Mouse (Mus musculus) monocyte, adult 5-6 weeks (primary cell): ENCODE measurements around the gene Znrf4. TPM values are rescaled to one million over a fixed set of nuclear protein-coding genes. Genes with fewer than 3 reads are reported as not detected.

Source experiments
- total RNA-seq: library from RNA; stranded (forward); fragments of 200-1000, 200-491, 200-594 nt; gene quantifications from 3 replicates; pipeline ENCODE4 v1.2.3, GENCODE M21; 2017

Gene Znrf4
- total RNA-seq, 1 experiment from 2014 or later = not detected

Other genes with a start within 250 kb of the Znrf4 start
- gene Ticam1, start 235.6 kb downstream of the Znrf4 start, total RNA-seq = 2.6 to 11.4 TPM (median 3.9 TPM) in 3 replicates
- gene Plin3, start 219.6 kb downstream of the Znrf4 start, total RNA-seq = 10.2 to 15.5 TPM (median 13.4 TPM) in 3 replicates
- gene Arrdc5, start 212.1 kb downstream of the Znrf4 start, total RNA-seq = not detected in 3 replicates
- gene Uhrf1, start 209.1 kb downstream of the Znrf4 start, total RNA-seq = 1.2 to 5.9 TPM (median 3.2 TPM) in 3 replicates
- 8.0 to 17.3 TPM (median 10.3 TPM) in 3 replicates for gene Kdm4b, start 186.4 kb downstream of the Znrf4 start, total RNA-seq
- 15.5 to 40.8 TPM (median 16.3 TPM) in 3 replicates for gene Ptprs, start 35.9 kb downstream of the Znrf4 start, total RNA-seq
- gene Gm20219, start 42.0 kb upstream of the Znrf4 start, total RNA-seq = 1.2 to 2.0 TPM (median 1.4 TPM) in 3 replicates
- gene Safb2, start 72.2 kb upstream of the Znrf4 start, total RNA-seq = 191 to 318 TPM (median 246 TPM) in 3 replicates
- gene Safb, start 72.4 kb upstream of the Znrf4 start, total RNA-seq = 126 to 218 TPM (median 173 TPM) in 3 replicates
- 37.8 to 85.8 TPM (median 43.7 TPM) in 3 replicates for gene 2410015M20Rik, start 97.3 kb upstream of the Znrf4 start, total RNA-seq
- 1,204 to 1,236 TPM (median 1,232 TPM) in 3 replicates for gene Rpl36, start 101.0 kb upstream of the Znrf4 start, total RNA-seq
- 33.2 to 46.1 TPM (median 34.8 TPM) in 3 replicates for gene Lonp1, start 114.5 kb upstream of the Znrf4 start, total RNA-seq
- gene Catsperd, start 115.7 kb upstream of the Znrf4 start, total RNA-seq = 0.38 to 1.7 TPM in 2 of 3 replicates, not detected in the other
- gene Ranbp3, start 160.9 kb upstream of the Znrf4 start, total RNA-seq = 55.6 to 66.4 TPM (median 62.1 TPM) in 3 replicates
- 66.7 to 91.2 TPM (median 74.2 TPM) in 3 replicates for gene Ndufa11, start 205.3 kb upstream of the Znrf4 start, total RNA-seq
- 5.0 to 6.0 TPM (median 5.0 TPM) in 3 replicates for gene Vmac, start 205.6 kb upstream of the Znrf4 start, total RNA-seq
- gene Nrtn, start 245.1 kb upstream of the Znrf4 start, total RNA-seq = not detected in 3 replicates